Mouse (Mus musculus) heart, adult 2 months (tissue): ENCODE measurements around the gene Zrsr2. TPM values are rescaled to one million over a fixed set of nuclear protein-coding genes. Genes with fewer than 3 reads are reported as not detected.

Experiments
- DNase-seq, 2 experiments: peaks; one replicate each; pipeline ENCODE4 v3.0.0; 2021
- H3K27ac ChIP-seq: fragments of 200-600 bp; 2 replicates; pipeline ENCODE4 v1.8.1; 2022
- H3K27me3 ChIP-seq: fragments of 200-500 bp; 2 replicates; pipeline ENCODE4 v1.6.1; 2012; ENCODE audit warnings: mild to moderate bottlenecking, low read length, inconsistent platforms, mixed read lengths; ENCODE audit not compliant: control insufficient read depth, insufficient read depth
- H3K36me3 ChIP-seq: fragments of 200-500 bp; 2 replicates; pipeline ENCODE4 v1.6.1; 2012; ENCODE audit warnings: low read length, inconsistent platforms; ENCODE audit not compliant: control insufficient read depth, insufficient read depth
- H3K4me1 ChIP-seq: fragments of 200-500 bp; 2 replicates; pipeline ENCODE4 v1.6.1; 2011; ENCODE audit warnings: low read length; ENCODE audit not compliant: control insufficient read depth, insufficient read depth
- H3K4me3 ChIP-seq: fragments of 200-600 bp; 2 replicates; pipeline ENCODE4 v1.8.1; 2022
- H3K79me2 ChIP-seq: fragments of 200-500 bp; replicated peaks from 2 replicates; pipeline ENCODE4 v1.6.1; 2012; ENCODE audit warnings: mild to moderate bottlenecking, inconsistent platforms, low read length, moderate library complexity, mixed read lengths; ENCODE audit not compliant: control insufficient read depth, insufficient read depth
- H3K9ac ChIP-seq: fragments of 200-500 bp; 2 replicates; pipeline ENCODE4 v1.6.1; 2012; ENCODE audit warnings: low read depth, mild to moderate bottlenecking, control low read depth, inconsistent platforms, low read length, mixed read lengths
- CTCF ChIP-seq: fragments of 200-600 bp; IDR thresholded peaks from 2 replicates; pipeline ENCODE4 v1.8.1; 2022; ENCODE audit warnings: antibody characterized with exemption, mild to moderate bottlenecking, moderate library complexity
- EP300 ChIP-seq: fragments of 200-500 bp; IDR thresholded peaks from 2 replicates; pipeline ENCODE4 v1.6.1; 2011; ENCODE audit warnings: low read depth, low read length, control low read depth; ENCODE audit not compliant: insufficient read depth
- POLR2A ChIP-seq: fragments of 200-500 bp; IDR thresholded peaks from 2 replicates; pipeline ENCODE4 v1.6.1; 2011; ENCODE audit warnings: mild to moderate bottlenecking, low read depth, low read length, control low read depth; ENCODE audit not compliant: insufficient read depth
- WGBS: fragments of 180-500 bp; shearing (Covaris S2); methylation state at CpG from one replicate; pipeline ENCODE4 v1.1.7; 2018; 5-methylcytosine and 5-hydroxymethylcytosine counted together
- intact Hi-C: fragments of 180-260 bp; cut with DNase I; formaldehyde crosslinking; loops from one replicate; pipeline ENCODE4 v1.15.1; 2025
- polyA plus RNA-seq: library from polyadenylated mRNA; depleted of rRNA; stranded (reverse); fragments of >200 nt; gene quantifications from 2 replicates; pipeline ENCODE4 v1.2.3, GENCODE M21; 2012
- total RNA-seq, 2 experiments: library from RNA; stranded (reverse); gene quantifications; 2 replicates each; pipeline ENCODE4 v1.2.3; 2021

Gene Zrsr2
- total and polyA plus RNA-seq, 3 experiments = 3.6 to 12.9 (median 7.9) TPM

GRCm38 (mm10) chrX:163981500-163981899 is 23.0 kb upstream of the Zrsr2 start:
- no peak overlapping the region for H3K27ac ChIP-seq
- intact Hi-C loops = no loop called here

GRCm38 (mm10) chrX:163981092-163981491 is 22.6 kb upstream of the Zrsr2 start:
- Histone ChIP-seq H3K27me3 (no peaks in the 10 kb centered on the region), H3K79me2 (no peaks in the 10 kb centered on the region), H3K27ac (no peak overlapping the region), H3K4me3 (no peak overlapping the region), H3K9ac (no peak overlapping the region), H3K36me3 (no peaks in the 10 kb centered on the region), H3K4me1 (no peaks in the 10 kb centered on the region)
- DNase-seq = no peak
- no peak for TF ChIP-seq POLR2A
- no peak for TF ChIP-seq EP300
- TF ChIP-seq CTCF = no peak
- WGBS = 88% methylated on average over 1 of the region's 1 CpGs
- intact Hi-C loops = no loop called here

More at GRCm38 (mm10) chrX:163981500-163981899, 23.0 kb upstream of the Zrsr2 start:
- Histone ChIP-seq H3K36me3 (no peaks in the 10 kb centered on the region), H3K27me3 (no peaks in the 10 kb centered on the region), H3K4me3 (no peak overlapping the region), H3K79me2 (no peaks in the 10 kb centered on the region), H3K4me1 (no peaks in the 10 kb centered on the region), H3K9ac (no peak overlapping the region)
- TF ChIP-seq POLR2A (no peak), CTCF (peak; percentile 27)
- 48% methylated on average over 4 of the region's 4 CpGs for WGBS
- no peak for DNase-seq

- peak; percentile 61 to 81 for DNase-seq
- peak; percentile 39; the same call in 1 of the 2 replicates for TF ChIP-seq POLR2A
- no peak for TF ChIP-seq EP300
- TF ChIP-seq CTCF = no peak
- Histone ChIP-seq H3K36me3 (no peaks in the 10 kb centered on the region), H3K4me3 (peak overlapping the region; percentile 63), H3K9ac (peak overlapping the region; percentile 97), H3K79me2 (no peaks in the 10 kb centered on the region), H3K27ac (peak overlapping the region; percentile 92), H3K4me1 (no peaks in the 10 kb centered on the region), H3K27me3 (no peaks in the 10 kb centered on the region)
- intact Hi-C loops = loop anchor here (1.0 to 10.0 kb wide), 5 partner anchors 44 to 467 kb away; partner anchors contain the start of gene Siah1b
- WGBS = 20% methylated on average over 53 of the region's 67 CpGs
Observed at GRCm38 (mm10) chrX:163957803-163958466, 526 bp downstream of the Zrsr2 start.

- no peak for TF ChIP-seq POLR2A
- no peak for TF ChIP-seq EP300
- no peak for TF ChIP-seq CTCF
- Histone ChIP-seq H3K79me2 (no peaks in the 10 kb centered on the region), H3K36me3 (no peaks in the 10 kb centered on the region), H3K27me3 (no peaks in the 10 kb centered on the region), H3K27ac (peak overlapping the region; percentile 36; the same call in 1 of the 2 replicates), H3K4me3 (peak overlapping the region; percentile 63), H3K4me1 (no peaks in the 10 kb centered on the region), H3K9ac (peak overlapping the region; percentile 45; the same call in 1 of the 2 replicates)
- no peak for DNase-seq
- 22% methylated on average over 12 of the region's 12 CpGs for WGBS
- intact Hi-C loops = loop anchor here (5.0 to 10.0 kb wide), 2 partner anchors 45 to 467 kb away; no protein-coding TSS in a partner anchor
Observed at GRCm38 (mm10) chrX:163957381-163957780, 1.1 kb downstream of the Zrsr2 start.

- H3K79me2 ChIP-seq = no peaks in the 10 kb centered on the region
- intact Hi-C loops = loop anchor here (10.0 kb wide), 1 partner anchor 473 kb away; no protein-coding TSS in a partner anchor
- no peaks in the 10 kb centered on the region for H3K4me1 ChIP-seq
- H3K4me3 ChIP-seq = no peak overlapping the region
- TF ChIP-seq CTCF = no peak
- H3K9ac ChIP-seq = no peak overlapping the region
- 29% methylated on average over 1 of the region's 1 CpGs for WGBS
- no peak overlapping the region for H3K27ac ChIP-seq
- H3K27me3 ChIP-seq = no peaks in the 10 kb centered on the region
- no peaks in the 10 kb centered on the region for H3K36me3 ChIP-seq
- DNase-seq = no peak
Observed at GRCm38 (mm10) chrX:163951618-163952017, 6.8 kb downstream of the Zrsr2 start.

- Histone ChIP-seq H3K27me3 (no peaks in the 10 kb centered on the region), H3K27ac (no peak overlapping the region), H3K4me1 (no peaks in the 10 kb centered on the region), H3K36me3 (no peaks in the 10 kb centered on the region; the same call in 1 of the 2 replicates), H3K79me2 (no peaks in the 10 kb centered on the region), H3K4me3 (no peak overlapping the region), H3K9ac (no peak overlapping the region)
- WGBS = 86% methylated on average over 3 of the region's 3 CpGs
- DNase-seq = no peak
- intact Hi-C loops = no loop called here
- no peak for TF ChIP-seq POLR2A
- no peak for TF ChIP-seq EP300
- TF ChIP-seq CTCF = no peak
Observed at GRCm38 (mm10) chrX:163944381-163944780, 14.1 kb downstream of the Zrsr2 start.
